Mouse (Mus musculus) ES-Bruce4 (cell line): Measurements from ENCODE around the gene Cd52.

ENCODE experiments used
- CTCF ChIP-seq: IDR thresholded peaks from one replicate; pipeline ENCODE4 v1.8.1; 2011; ENCODE audit warnings: low read depth, low read length
- EP300 ChIP-seq: IDR thresholded peaks from 2 replicates; pipeline ENCODE4 v1.6.1; 2011; ENCODE audit warnings: low read depth, low read length; ENCODE audit not compliant: insufficient read depth

GRCm38 (mm10) chr4:134132117-134132516 lies 37.2 kb upstream of the Cd52 start:
- TF ChIP-seq EP300 = no peak
- no peak for TF ChIP-seq CTCF
